Comparison of ENCODE assay signal across 10 mouse cellular contexts in genomic region chr8:57741983-57742382, GRCm38 (mm10).
DNase-seq lines count a peak whose midpoint lies in the region; ATAC-seq lines count a peak whose summit lies in the region.
"Had no signal": no experiment of that assay in that cellular context is flagged by ENCODE, and none has a peak within 500 bp of the region (broad histone marks: within the 10 kb centered on the region; RNA-seq: fewer than 3 reads in every experiment).

No protein-coding gene starts in this region.

- intact Hi-C loops in gastrocnemius, postnatal 14 days (cut with DNase I; ENCODE audit: low total_unique reads) = no loop called here

- ATAC-seq in megakaryocyte-erythroid progenitor cell, adult 5-6 weeks (replicated peaks; ENCODE audit: low FRiP score, low TSS enrichment, poor library complexity, severe bottlenecking) = no peak
- ATAC-seq: midbrain, embryonic 16.5 days had no signal

- DNase-seq in gastrocnemius, postnatal 14 days = peak; percentile 8
- no peak for DNase-seq in gastrocnemius, postnatal 25 days
- peak; percentile 16 for DNase-seq in CD4-positive helper T cell, adult 2 months (ENCODE audit: low read depth, low spot score)
- DNase-seq in adrenal gland, postnatal 14 days = peak; percentile 71
- DNase-seq in gonadal fat pad, adult 2 months (ENCODE audit: low read depth) = peak; percentile 9
- DNase-seq in layer of hippocampus, postnatal 25 days (ENCODE audit: extremely low spot score in 1 of 2, low spot score in 1 of 2) = no peak
- DNase-seq in lung, postnatal 4 days = no peak
- DNase-seq: liver, embryonic 13.5 days had no signal

Comparison
In these comparisons a context has a peak if more than half of its experiments do, and no peak if none do; other contexts are left out.
1. DNase-seq: peak in gastrocnemius, postnatal 14 days (single experiment), CD4-positive helper T cell, adult 2 months (single experiment), adrenal gland, postnatal 14 days (single experiment) and gonadal fat pad, adult 2 months (single experiment); none in gastrocnemius, postnatal 25 days (single experiment), layer of hippocampus, postnatal 25 days (0 of 2) and lung, postnatal 4 days (0 of 2).